Mouse (Mus musculus): ENCODE results near the gene Henmt1.

The Henmt1 gene

DNA sequence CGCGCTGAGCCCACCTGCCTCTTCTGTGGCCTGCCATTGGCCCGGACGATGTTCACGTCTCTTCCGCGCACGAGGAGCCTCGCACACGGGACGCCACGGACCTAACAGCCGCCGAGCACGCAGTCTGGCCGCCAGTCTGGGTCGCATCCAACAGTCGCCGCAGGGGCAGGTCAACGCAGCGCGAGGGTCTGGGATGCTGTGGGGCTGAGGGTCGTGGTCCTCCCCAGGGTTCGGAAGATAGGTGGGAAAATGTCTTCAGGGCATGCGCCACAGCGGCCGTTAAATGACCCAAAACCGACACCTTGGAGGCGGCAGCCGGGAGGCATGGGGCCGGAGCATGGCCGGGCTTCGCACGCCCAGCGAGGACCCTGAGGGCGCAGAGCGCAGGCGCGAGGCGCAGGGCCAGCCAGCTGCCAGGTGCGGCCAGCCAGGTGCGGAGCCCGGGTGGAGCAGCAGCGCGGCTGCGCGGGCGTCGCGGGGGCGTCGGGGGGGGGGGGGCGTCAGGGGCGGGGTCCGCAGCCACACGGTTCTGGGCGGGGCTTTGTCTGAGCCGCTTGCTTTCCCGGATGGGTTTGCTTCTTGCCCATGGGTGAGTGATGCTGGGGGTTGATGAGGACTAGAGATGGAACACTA lies 444 bp downstream of the Henmt1 start, which contains the start of gene Gm9857:
Gene Gm9857, minus strand, starts transcription at position 445 of the 633 bp plus-strand sequence.
- peak; percentile 31 for DNase-seq

DNA sequence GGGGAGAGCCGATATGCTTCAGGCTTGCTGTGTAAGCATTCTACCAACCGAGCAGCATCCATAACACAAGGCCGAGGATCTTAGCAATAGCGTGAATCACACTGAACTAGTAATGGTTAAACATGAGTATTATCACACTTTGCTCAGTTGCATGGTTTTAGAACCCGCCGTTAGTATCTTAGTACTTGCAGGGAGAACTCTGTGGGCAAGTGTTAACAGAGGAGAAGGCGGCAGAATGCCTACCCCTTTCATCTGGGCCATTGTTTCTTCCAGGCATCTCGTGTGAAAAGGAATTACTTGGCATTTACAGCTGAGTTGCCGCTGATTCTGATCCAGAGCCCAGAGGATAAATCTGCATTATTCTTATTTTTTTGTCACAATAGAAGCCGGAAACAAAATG lies 1.3 kb downstream of the Henmt1 start:
- DNase-seq = no peak

DNA sequence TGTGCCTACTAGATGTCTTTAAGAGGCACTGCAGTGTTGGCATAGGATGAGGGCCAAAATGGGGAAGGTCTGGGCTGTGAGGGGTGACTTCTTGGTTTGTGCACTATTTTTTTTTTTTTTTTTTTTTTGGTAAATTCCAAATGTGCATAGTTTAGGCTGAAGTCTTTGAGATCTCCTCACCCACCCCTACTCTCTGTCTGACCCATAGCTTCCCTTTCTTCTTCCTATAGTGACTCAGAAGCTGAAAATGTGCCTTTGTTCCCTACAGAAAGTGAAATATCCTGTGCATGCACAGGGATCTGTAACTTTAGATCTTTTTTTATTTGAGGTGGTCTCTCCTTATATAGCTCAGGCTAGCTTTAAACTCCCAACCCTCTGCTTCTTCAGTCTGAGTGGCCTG lies 18.3 kb downstream of the Henmt1 start:
- no peak for DNase-seq

DNA sequence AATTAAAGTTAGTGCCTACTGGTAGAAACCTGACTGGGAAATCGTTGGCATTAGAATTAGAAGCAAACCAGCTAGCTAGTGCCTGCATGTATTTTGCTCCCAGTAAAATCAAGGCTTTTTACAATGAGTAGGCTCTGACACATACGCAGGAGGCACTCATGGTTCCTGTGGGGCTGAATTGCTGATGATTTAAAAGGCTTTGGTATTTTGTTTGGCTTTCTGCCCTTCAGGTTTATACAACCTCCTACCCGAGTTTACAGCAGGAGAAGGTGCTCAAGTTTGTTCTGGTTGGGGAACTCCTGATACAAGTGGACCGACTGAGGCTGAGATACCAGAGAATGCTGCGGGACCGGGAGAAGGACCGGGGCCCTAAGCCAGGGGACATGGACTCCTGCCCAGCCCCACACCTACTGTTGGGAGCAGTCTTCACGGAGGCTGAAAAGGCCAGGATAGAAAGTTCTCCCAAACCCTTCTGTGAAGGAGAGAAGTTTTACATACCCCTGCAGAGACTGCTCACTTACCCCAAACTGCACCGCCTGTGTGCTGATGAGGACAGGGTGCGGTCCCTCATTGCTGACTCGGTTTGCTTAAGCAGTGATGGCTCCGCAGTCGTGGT lies 20.1 kb downstream of the Henmt1 start:
- no peak for DNase-seq

DNA sequence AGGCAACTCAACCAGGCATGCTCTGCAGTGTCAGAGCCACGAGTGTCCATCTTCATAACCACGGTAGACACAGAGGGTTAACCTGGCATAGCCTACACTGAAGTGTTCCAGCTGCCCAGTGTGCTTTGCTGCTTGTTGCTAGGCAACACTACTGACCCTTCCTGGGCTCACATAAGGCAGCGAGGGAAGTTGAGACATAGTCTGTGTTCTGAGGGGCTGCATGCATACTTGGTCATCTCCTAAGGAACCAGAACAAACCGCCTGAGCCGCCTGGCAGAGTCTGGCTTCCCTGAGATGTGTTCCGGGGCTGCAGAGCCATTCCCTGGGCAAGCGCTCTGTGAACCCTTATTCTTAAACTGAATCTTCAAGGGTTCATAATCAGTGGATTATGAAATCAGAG lies 21.6 kb downstream of the Henmt1 start:
- peak; percentile 15 for DNase-seq

DNA sequence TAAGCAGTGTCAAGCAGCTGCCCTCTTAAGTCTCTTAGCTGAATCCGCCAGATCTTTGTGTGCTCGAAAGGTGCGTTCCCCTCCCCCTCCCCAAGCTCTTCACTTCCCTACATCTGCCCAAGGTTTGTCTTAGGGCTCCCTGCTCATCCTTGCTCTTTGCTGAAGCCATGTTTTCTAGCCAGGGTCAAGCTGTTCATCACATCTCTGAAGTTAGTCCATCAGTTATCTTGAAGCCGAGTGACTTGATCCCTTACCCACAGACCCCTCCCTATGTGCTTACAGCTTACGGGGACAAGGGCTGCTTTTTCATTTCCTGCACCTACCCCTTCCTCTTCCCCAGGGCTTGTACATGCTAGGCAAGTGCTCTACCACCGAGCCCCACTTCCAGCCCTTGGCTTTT lies 22.0 kb downstream of the Henmt1 start:
- DNase-seq = no peak

DNA sequence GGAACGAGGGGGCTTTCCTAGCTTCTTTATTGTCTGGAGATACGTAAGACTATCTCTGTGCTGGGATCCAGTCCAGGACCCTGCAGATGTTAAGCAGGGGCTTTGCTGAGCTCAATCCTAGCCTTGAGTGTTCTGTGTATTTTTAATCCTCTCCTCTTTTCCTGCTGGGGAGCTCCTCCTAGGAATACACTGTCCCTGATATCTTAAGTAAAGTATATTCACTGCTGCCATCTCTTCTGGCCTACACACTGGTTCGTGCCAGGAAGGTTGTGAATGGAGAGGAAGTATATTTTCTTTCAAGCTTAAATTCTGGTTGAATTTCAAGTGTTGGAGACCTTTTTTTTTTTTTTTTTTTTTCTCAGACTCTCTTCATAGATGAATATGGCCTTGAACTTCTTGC lies 23.6 kb downstream of the Henmt1 start:
- DNase-seq = no peak

DNA sequence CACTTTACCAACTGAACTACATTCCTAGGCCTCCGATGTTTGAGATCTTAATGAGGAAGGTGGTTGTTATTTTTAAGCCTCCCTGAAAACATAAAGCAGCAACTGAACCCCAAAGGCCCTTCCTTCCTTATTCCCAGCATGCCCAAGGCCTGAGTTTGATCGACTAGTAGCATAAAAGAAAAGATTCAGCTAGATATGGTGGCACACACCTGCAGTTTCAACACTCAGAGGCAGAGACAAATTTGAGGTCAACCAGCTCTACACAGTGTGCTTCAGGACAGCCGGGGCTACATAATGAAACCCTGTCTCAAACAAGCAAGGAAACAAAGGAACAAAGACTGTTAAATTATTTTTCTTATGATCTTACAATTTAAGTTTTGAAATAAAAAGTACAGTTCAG lies 24.1 kb downstream of the Henmt1 start:
- no peak for DNase-seq

DNA sequence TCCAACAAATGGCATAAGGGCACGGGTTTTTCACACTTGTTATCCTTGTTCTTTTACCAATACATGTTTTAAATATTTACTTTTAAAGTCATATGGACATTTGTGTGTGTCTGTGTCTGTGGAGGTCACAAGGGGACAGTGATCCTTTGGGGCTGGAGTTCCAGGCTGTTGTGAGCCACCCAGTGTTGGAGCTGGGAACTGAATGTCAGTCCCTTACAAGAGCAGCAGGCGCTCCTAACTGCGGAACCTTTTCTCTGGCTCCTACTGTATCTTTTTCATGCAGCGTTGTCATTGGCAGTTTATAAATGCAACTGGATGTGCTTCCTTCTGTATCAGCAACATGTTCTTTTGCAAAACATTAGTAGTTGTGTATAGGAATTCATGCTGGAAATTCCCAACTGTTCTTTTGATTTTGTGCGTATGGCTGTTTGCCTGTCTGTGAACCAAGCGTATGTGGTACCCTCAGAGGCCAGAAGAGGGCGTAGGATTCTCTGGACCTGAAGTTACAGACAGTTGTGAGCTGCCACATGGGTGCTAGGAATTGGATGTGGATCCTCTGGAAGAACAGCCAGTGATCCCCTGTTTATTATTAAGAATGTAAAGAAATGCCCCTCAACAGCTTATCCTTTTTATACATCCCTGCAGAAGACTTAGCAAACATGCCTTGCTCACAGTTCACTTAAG lies 24.8 kb downstream of the Henmt1 start:
- DNase-seq = no peak

DNA sequence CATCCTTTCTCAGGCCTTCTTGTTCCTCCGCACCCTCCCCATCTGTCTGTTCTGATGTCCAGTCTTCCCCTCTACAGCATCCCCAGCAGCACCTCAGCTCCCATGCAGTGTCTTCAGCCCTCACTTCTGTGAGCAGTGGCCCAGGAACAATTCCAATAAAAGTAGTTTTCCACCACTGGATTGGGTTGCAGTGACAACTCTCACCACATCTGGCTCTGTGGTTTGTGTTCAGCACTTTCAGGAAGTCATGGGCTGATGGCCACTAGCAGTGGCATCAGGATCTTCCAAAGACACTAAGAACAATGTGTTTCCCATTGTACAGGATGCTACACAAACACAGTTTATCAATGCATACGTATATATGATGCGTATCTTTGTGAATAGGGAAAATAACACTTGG lies 26.4 kb downstream of the Henmt1 start:
- DNase-seq = no peak

DNA sequence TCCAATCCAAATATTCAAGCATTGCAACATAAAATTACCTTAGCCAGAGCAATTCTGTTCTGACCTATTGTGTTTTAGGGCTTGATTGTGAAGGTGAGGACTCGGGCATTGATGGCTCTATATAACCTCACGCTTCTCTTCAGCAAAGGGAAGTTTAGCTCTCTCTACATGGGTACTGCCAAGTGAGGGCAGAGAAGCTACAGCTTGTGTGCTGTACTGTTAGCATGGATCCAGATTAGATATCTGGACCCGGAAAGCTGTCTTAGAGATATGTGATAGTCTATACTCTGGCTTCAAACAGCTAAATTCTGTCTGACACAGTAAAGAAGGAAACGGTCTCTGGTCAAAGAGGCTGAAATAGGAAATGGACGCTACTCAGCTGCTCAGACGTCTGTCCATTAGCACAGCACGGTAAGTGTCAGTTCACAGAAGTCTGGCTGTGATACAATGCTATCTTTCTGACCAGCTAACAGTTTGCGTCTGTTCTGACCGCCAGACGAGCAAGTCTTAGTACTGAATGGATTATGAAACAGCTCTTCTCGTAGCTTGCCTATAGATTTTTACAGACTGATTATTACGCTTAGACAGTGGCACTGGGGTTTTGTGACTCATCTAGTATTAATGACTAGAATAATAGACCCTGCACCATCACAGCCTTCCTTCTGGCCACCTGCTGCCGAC lies 34.4 kb downstream of the Henmt1 start:
- DNase-seq = no peak

DNA sequence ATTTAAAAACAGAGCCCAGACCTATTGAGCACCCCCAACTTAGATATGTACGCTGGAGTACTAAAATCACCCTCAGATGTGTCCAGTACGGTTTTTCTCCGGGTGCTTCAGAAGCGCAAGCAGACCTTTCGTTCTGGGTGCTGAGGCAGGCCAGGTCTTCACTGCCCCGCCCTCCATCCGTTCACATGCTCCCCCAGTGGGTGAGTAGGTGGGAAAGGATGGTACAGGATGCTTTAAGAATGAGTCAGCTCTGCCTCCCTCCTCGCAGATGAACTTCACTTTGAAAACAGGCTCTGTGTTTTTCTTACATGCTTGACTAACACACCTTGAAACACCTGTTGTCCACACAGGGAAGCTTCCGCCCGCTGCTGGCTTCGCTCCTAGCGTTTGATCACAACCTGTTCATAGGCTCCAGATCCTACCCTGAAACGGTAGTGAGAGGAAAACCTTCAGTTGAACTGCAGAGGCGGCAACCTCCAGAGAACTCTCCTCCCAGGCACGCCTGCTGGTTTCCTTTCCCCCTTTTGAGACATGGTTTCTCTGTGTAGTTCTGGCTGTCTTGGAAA lies 35.3 kb downstream of the Henmt1 start:
- peak; percentile 34 for DNase-seq

DNA sequence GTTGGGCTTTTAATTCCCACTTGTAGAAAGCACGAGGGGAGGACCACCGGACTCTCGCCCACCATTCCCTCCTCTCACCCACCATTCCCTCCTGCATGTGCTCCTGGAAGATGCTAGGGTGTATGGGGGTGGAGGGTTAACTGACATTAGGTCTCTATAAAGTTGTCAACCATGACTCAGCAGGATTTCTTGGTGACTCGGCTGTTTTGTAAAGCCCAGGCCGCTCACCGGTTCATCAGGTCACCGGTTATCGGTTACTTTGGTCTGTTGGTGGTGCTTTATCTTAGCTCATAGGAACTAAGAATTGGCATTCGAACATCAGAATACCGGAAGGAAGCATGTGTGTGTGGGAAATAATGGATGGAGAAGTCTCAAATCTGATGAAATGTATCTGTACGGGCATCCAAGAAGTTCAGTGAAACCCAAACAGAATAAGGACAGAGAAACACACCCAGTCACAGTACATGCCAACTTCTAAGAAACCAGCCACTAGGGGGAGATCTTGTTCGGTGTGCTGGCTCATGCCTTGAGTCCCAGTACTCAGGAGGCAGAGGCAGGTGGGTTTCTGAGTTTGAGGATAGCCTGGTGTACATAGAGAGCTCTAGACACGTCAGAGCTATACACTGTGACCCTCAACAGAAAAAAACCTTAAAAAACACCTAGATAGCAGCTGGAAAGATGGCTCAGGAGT lies 37.8 kb downstream of the Henmt1 start:
- DNase-seq = no peak

DNA sequence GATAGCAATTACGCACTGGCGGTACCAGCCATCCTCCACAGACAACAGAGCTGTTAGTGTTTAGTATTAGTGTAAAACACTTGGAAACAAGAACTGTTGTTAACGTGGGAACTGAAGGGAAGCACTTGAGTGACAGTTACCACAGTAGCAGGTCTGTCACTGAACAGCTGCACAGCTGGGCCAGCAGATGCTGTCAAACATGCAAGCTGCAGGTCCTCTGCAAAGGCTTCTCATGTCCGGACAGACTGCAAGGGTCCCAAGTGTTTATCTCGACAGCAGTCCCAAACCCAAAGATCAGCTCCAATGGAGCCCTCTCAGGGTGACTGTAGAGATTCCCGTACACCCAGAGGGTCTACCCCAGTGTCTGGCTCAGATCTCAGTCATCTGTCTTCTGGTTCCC lies 42.3 kb downstream of the Henmt1 start:
- DNase-seq = no peak

DNA sequence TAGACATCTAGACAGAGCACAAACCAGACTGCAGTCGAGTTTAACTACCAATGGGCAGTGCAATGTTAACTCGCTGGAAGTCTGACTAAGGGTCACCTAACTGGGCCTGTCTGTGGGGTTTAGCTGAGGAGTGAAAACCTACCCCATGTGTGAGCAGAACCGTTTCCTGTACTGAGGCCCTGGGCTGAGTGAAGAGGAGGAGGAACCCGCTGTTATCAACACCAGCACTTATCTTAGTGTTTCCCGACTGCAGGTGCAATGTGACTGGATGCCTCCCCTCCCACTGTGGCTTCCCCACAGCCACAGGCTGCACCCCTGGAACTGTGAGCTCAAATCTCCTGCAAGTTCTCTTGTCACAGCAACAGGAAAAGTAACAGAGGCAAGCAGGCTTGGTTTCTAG lies 44.3 kb downstream of the Henmt1 start:
- no peak for DNase-seq

DNA sequence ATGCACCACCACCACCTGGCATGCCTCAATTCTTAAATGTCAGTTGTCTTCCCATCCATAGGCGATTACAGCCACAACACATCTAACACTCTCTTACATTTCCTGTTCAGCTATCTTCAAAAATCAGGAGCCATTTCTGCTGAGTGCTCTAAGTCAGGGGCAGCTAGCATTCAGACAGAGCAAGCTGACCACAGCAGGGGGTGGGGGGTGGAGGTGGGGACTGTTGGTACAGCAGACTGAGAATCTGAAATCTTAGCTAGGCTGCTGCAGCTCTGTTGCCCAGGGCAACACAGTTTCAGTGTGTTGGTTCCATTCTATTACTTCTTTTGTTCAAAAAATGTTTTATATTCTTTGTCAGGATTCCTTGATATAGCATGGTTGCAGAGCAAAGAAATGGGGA lies 46.9 kb downstream of the Henmt1 start:
- DNase-seq = no peak

DNA sequence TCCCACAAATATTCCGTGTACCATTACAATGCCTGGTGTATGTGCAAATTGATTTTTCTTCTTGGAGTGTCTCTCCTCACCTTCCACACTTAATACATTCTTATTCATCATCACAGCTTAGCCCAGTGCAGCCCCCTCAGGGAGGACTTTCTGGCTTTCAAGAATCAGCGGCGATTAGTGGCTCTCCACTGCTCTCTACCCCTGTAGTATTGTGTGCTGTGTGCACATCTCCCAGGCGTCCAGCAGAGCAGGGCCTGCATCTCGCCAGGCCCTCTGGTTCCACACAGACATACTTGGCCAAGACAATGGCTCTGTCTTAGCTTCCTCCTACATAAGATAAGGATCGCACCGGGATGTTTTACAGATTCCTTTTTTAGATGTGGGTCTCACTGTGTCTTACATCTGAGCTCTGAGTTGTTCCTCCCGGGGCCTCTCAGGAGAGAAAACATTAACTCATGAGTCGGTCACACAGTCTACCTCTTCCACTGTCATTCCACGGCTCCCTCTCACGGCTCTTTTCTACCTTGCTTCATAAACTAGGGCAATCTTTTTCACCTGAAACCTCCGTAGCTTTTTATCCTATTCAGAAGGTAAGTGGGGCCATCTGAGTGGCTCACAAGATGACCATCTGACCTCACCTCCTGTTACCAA lies 47.5 kb downstream of the Henmt1 start:
- DNase-seq = no peak

DNA sequence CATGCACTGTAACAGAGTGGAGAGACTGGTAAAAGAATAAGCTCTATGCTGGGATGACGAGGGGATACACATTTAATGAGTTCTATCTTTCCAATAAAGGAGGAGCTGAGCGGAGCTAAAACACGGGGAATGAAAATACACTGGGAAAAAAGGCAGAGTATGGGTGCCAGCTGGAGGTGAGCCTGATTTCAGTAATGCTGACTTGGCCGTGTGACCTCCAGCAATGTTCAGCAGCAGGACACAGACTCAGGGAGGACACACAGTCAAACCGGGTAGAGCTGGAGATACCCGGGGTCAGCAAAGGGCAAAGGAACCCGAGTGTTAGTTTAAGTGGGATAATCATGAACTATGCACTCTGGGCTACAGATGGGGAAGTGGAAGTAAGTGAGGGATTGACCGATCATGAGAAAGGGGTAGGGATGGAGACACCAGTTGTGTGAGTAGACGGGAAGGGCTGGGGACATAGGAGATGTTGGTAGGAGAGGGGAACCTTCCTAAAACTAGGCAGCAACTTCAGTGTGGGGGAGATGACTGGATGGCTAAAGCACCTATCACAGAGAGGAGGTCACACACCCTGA lies 50.4 kb downstream of the Henmt1 start:
- no peak for DNase-seq

DNA sequence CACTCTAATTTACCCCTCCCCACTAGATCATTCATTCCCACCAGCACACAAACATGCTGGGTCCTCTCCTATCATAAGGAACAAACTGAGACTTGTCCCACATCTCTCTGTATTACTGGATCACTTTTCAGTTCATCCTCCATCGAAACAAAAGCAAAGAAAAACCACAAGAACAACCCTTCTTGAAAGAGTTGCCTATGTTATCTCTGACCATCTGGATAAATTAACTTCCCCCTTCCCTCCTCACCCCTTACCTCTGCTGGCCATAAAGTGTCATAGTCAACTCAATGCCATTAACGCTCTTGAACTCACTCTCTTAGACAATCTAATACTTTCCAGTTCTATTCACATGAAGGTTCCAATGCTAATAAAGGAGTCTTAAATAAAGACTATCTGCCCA lies 54.8 kb downstream of the Henmt1 start:
- no peak for DNase-seq

DNA sequence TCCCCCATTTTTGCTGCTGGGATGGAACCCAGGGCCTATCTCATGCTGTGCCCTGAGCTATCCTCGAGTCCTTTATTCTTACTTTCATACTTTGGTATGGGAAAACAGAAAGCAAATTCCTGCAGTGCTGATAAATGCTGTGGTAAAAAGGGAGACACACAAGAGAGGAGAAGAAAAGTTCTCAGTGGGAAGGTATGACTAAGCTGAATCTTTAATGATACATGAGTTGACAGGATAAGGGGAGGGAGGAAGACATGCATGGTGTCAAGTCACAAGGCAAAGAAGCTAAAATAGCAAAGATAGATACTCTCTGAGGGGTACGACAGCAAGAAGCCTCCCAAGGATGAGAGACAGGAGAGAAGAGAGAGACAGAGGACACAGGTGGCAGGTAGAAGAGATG lies 55.7 kb downstream of the Henmt1 start:
- no peak for DNase-seq

DNA sequence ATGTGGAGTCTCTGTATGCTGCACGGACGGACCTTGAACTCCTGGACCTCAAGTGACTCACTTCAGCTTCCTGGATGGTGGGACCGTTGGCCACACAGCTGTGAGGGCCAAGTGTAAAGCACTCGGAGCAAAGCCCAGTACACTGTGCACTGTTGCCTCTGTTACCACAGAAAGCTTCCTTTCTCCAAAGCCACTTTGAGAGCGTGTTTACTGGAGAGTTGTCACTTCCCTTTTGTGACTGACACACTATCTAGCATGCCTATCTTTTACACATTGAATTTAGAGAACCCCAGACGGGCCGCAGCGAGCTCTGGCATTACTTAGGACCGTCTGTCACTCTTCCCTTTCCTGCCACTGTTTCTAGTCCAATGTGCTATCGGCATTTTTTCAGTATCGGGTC lies 57.6 kb downstream of the Henmt1 start:
- no peak for DNase-seq

DNA sequence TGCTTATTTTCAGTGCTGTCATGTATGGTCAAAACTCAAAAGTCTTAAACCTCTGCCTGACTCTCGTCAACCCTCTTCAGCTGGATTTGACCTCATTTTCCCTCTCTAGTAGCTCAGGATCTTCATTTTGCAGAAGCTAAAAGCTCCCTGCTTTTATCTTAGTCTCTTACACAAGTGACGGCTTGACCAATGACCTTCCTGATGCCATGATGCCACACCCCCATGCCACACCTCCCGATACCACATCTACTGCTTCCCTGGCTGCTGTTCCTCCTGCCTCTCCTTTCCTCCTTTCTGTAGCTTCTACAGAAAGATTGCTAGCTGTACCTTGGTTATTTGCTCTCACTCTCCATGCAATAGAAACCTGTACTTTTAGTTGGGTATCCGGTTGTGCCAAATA lies 58.1 kb downstream of the Henmt1 start:
- DNase-seq = no peak

Measured in kidney, postnatal 10 days (tissue).